Mouse (Mus musculus) small intestine, adult 2 months (tissue): ENCODE measurements around the gene Aifm2. TPM values are rescaled to one million over a fixed set of nuclear protein-coding genes. Genes with fewer than 3 reads are reported as not detected.
A peak's percentile ranks its signal among the peaks of the same experiment; 100 is the strongest.

Experiments used
- H3K27ac ChIP-seq: fragments of 200-500 bp; 2 replicates; pipeline ENCODE4 v1.5.1; 2012; ENCODE audit warnings: low read depth, low read length, control low read depth, inconsistent platforms; ENCODE audit not compliant: insufficient read depth
- H3K27me3 ChIP-seq: fragments of 200-500 bp; 2 replicates; pipeline ENCODE4 v1.6.1; 2012; ENCODE audit warnings: mild to moderate bottlenecking, moderate library complexity, low read length, inconsistent platforms; ENCODE audit not compliant: control insufficient read depth, insufficient read depth
- H3K36me3 ChIP-seq: fragments of 200-500 bp; 2 replicates; pipeline ENCODE4 v1.6.1; 2012; ENCODE audit warnings: mild to moderate bottlenecking, low read length, control low read depth, inconsistent platforms; ENCODE audit not compliant: control insufficient read depth, insufficient read depth
- H3K4me1 ChIP-seq: fragments of 200-500 bp; 2 replicates; pipeline ENCODE4 v1.6.1; 2012; ENCODE audit warnings: low read length, inconsistent platforms, mixed read lengths; ENCODE audit not compliant: control insufficient read depth, insufficient read depth, insufficient read length
- H3K4me3 ChIP-seq: fragments of 200-500 bp; 2 replicates; pipeline ENCODE4 v1.5.1; 2012; ENCODE audit warnings: low read depth, mild to moderate bottlenecking, control low read depth, inconsistent platforms, low read length, moderate library complexity
- CTCF ChIP-seq: fragments of 200-500 bp; IDR thresholded peaks from 2 replicates; pipeline ENCODE4 v1.5.1; 2012; ENCODE audit warnings: low read depth, mild to moderate bottlenecking, control low read depth, inconsistent platforms, low read length, moderate library complexity, mixed read lengths; ENCODE audit not compliant: insufficient replicate concordance, insufficient read length; ENCODE audit errors: extremely low read depth
- POLR2A ChIP-seq: fragments of 200-500 bp; IDR thresholded peaks from 2 replicates; pipeline ENCODE4 v1.6.1; 2012; ENCODE audit warnings: low read depth, mild to moderate bottlenecking, control low read depth, inconsistent platforms, low read length, moderate library complexity
- WGBS: fragments of 180-500 bp; shearing (Covaris S2); methylation state at CpG from one replicate; pipeline ENCODE4 v1.1.7; 2018; 5-methylcytosine and 5-hydroxymethylcytosine counted together
- polyA plus RNA-seq: library from polyadenylated mRNA; depleted of rRNA; stranded (reverse); fragments of >200 nt; gene quantifications from 2 replicates; pipeline ENCODE4 v1.2.3, GENCODE M21; 2012

The Aifm2 gene
- polyA plus RNA-seq, 1 experiment, result 6.7 TPM

DNA sequence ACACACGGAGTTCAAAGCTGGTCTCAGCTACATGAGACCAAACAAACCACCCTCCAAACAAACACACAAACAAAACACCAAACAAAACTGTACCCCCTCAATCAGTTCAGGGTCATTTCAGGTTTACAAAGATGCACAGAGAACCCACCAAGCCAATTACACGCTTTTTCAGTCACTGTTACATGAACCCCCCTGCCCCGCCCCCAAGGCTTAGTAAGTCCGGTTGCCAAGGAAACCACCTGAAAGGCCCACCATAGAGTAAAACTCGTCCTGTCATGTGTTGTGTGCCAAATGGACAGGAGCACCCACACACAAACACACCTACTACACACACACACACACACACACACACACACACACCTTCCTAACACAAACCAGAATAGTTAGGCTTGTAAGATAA is 50.5 kb downstream of the Aifm2 start:
- no peaks in the 10 kb centered on the region for H3K36me3 ChIP-seq
- H3K4me1 ChIP-seq, result no peaks in the 10 kb centered on the region
- H3K27me3 ChIP-seq, result no peaks in the 10 kb centered on the region
- H3K4me3 ChIP-seq, result no peak overlapping the region
- WGBS, result 68% methylated on average over 5 of the region's 5 CpGs
- no peak overlapping the region for H3K27ac ChIP-seq
- TF ChIP-seq CTCF, result no peak
- TF ChIP-seq POLR2A, result no peak

DNA sequence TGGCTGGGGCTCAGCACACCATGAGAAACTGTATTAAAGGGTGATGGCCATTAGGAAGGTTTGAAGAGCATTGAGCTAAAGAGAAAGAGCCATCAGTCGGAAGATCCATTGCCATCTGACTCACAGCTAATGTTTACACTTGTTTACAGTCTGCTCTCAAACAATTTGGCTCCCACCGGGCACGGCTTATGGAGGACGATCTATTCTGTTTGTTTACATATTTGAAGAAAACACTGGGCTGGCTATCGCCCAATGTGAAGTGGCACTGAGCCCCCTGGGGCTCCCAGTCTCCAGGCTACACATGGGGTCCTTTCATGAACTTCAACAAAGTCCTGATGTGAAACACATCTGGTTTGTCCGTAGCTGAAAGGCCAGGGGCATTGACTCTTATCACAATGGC is 51.7 kb downstream of the Aifm2 start:
- H3K27me3 ChIP-seq, result no peaks in the 10 kb centered on the region
- H3K27ac ChIP-seq, result no peak overlapping the region
- TF ChIP-seq CTCF (no peak), POLR2A (no peak)
- H3K4me1 ChIP-seq, result no peaks in the 10 kb centered on the region
- WGBS, result 32% methylated on average over 6 of the region's 6 CpGs
- H3K36me3 ChIP-seq, result no peaks in the 10 kb centered on the region
- no peak overlapping the region for H3K4me3 ChIP-seq

DNA sequence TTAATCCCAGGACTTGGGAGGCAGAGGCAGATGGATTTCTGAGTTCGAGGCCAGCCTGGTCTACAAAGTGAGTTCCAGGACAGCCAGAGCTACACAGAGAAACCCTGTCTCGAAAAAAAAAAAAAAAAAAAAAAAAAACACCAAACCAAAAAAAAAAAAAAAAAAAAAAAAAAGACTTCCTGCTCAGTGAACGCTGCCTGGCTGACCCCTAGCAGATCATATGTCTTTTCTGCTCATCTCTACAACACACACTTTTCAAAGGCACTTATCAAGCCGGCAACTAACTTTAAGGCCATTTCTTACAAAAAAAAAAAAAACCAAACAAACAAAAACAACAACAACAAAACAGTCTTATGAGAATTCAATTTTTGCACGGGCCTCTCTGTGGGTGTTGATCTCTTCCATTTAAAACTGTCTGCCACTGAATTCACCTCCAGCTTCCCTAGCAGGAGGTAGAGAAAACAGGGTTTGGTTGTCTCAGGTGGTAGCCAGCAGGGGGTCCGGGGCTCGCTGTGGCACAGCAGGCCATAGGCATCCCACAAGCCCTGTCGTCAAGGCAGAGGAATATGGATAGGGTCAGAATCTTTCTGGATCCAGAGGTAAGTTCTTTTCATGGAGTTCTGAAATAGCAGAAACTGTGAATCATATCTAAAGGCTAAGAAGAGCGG is 66.5 kb downstream of the Aifm2 start:
- Histone ChIP-seq H3K27ac (no peak overlapping the region), H3K4me1 (peaks cover 5% of the 10 kb centered on the region), H3K4me3 (no peak overlapping the region), H3K36me3 (no peaks in the 10 kb centered on the region), H3K27me3 (peaks cover 28% of the 10 kb centered on the region)
- TF ChIP-seq POLR2A (no peak), CTCF (no peak)
- 65% methylated on average over 9 of the region's 9 CpGs for WGBS

DNA sequence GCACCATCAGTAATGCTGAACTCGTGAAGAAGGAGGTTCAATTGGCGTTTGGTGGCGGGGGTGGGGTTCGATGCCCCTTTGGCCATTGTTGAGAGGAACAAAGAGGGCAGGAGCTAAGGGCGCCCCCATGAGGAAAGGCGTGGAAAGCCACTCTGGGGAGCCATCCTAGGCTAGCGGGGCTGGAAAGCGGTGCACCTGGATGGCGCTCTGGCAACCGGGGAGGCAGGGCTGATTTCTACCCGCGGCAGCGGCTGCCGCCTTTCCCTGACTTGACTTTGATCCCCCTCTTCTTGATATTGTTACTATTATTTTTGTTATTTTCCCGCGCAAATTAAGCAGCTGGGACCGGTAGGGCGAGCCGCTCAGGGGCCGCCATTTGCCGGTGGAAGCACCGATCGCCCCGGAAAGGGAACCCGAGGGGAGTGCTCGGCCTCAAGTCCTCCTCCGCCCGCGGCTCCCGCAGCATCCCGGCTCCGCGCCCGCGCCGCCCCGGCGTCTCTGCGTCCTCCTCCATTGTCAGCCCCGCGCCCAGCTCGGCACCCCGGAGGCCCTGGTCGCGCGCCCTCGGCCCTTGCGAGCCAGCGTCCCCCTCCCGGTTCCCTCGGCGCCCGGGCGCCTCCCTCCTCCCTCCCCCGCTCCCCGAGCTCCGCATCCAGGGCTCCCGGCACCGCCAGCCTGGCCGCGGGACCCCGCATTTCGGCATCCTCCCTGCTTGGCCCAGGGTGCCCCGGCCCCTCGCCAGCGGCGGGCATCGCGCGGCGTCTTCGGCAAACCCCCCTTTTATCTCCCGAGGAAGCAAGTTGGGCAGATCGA is 67.9 kb downstream of the Aifm2 start:
- Histone ChIP-seq H3K4me3 (peak overlapping the region; percentile 76), H3K27me3 (peaks cover 28% of the 10 kb centered on the region), H3K27ac (0 out of 2 replicates have a peak overlapping the region, but pooled peaks have one; percentile 29), H3K36me3 (no peaks in the 10 kb centered on the region), H3K4me1 (peaks cover 5% of the 10 kb centered on the region)
- WGBS, result 2% methylated on average over 74 of the region's 74 CpGs
- TF ChIP-seq POLR2A (no peak), CTCF (peak; percentile 31; the same call in 1 of the 2 replicates)

DNA sequence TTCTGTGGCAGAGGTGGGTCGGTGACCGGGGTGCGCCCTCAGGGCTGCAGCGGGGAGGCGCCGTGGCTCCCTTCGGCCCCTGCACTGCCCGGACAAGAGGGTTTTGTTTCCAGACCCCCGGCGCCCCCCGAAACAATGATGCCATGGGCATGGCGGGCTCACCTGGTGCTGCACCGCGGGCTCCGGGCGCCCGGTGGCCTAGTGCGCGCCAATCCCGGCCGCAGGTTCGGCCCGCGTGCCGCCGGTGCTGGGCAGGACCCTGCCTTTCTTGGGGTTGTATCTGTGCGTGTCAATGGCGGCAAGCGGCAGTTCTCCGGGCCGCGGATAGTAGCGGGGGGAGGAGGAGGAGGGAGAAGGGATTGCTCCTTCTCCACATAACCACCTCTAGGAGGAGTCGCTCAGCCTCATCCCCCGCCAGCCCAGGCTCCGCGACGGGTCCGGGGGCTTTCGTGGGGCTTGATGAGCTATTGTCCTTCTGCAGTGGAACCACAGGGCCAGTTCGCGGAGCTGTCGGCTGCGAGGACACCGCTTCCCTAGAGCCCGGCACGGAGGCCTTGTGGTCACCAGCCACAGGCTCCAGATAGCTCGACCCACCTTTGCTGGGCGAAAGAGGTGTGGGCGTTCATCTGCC is 68.7 kb downstream of the Aifm2 start, which contains the start of gene H2afy2:
H2afy2 (minus strand) TSS at position 527 of the 631 bp plus-strand sequence.
- WGBS, result under 1% methylated on average over 50 of the region's 50 CpGs
- Histone ChIP-seq H3K36me3 (no peaks in the 10 kb centered on the region), H3K27me3 (peaks cover 28% of the 10 kb centered on the region), H3K27ac (0 out of 2 replicates have a peak within 1 kb of the TSS, but pooled peaks have one; percentile 29), H3K4me3 (peak within 1 kb of the TSS; percentile 76), H3K4me1 (peaks cover 5% of the 10 kb centered on the region)
- no peak for TF ChIP-seq CTCF
- TF ChIP-seq POLR2A, result no peak

DNA sequence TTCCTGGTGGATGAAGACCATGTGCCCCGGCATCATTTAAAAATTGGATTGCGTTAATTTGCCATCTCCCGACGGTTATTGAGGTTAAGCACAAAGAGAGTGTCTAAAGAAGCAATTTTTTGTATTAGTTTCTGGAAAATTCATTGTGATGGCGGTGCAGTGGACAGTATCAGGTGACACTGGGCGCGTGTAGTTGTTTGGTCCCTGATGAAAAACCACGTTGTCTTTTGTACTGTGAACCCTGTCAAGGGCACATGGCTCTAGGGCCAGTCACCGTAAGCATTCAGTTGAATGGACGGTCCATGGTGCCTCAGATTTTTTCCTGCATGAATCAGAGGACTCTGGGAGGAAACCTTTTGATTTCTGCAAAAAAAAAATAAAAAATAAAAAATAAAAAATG is 69.4 kb downstream of the Aifm2 start:
- Histone ChIP-seq H3K4me1 (peaks cover 5% of the 10 kb centered on the region), H3K4me3 (no peak overlapping the region), H3K27ac (no peak overlapping the region), H3K36me3 (no peaks in the 10 kb centered on the region), H3K27me3 (peaks cover 28% of the 10 kb centered on the region)
- TF ChIP-seq POLR2A, result no peak
- no peak for TF ChIP-seq CTCF
- 45% methylated on average over 10 of the region's 10 CpGs for WGBS
